Mouse (Mus musculus) small intestine, adult 2 months (tissue): ENCODE data around the gene Becn1.
A peak's percentile ranks its signal among the peaks of the same experiment; 100 is the strongest.

Experiments
- CTCF ChIP-seq: fragments of 200-500 bp; IDR thresholded peaks from 2 replicates; pipeline ENCODE4 v1.5.1; 2012; ENCODE audit warnings: low read depth, mild to moderate bottlenecking, control low read depth, inconsistent platforms, low read length, moderate library complexity, mixed read lengths; ENCODE audit not compliant: insufficient replicate concordance, insufficient read length; ENCODE audit errors: extremely low read depth
- POLR2A ChIP-seq: fragments of 200-500 bp; IDR thresholded peaks from 2 replicates; pipeline ENCODE4 v1.6.1; 2012; ENCODE audit warnings: low read depth, mild to moderate bottlenecking, control low read depth, inconsistent platforms, low read length, moderate library complexity

GRCm38 (mm10) chr11:101302004-101302798 lies at the start of gene Becn1:
- peak; percentile 82; the same call in 1 of the 2 replicates for TF ChIP-seq CTCF
- TF ChIP-seq POLR2A: peak; percentile 67; the same call in 1 of the 2 replicates
